Mouse (Mus musculus) monocyte, adult 5-6 weeks (primary cell): ENCODE measurements around the gene Igfbp5. TPM values are rescaled to one million over a fixed set of nuclear protein-coding genes. Genes with fewer than 3 reads are reported as not detected.

ENCODE experiments used
- ATAC-seq: fragments of 153-309, 156-312 bp; replicated peaks from 2 replicates; pipeline ENCODE4 v1.8.0; 2017; ENCODE audit warnings: mild to moderate bottlenecking; ENCODE audit not compliant: low TSS enrichment, insufficient number of reproducible peaks, severe bottlenecking, poor library complexity, low FRiP score
- total RNA-seq: library from RNA; stranded (forward); fragments of 200-1000, 200-491, 200-594 nt; gene quantifications from 3 replicates; pipeline ENCODE4 v1.2.3, GENCODE M21; 2017

Gene Igfbp5
- 0.19 to 0.64 TPM in 2 of 3 replicates, not detected in the other for total RNA-seq

GRCm38 (mm10) chr1:72874287-72875211 is at the start of gene Igfbp5:
Gene Igfbp5 (minus strand): TSS chr1:72874884.
- ATAC-seq: no peak

GRCm38 (mm10) chr1:72914815-72915214 is 40.1 kb upstream of the Igfbp5 start:
- ATAC-seq: no peak

- ATAC-seq: no peak
Measured at GRCm38 (mm10) chr1:72913073-72913472, 38.4 kb upstream of the Igfbp5 start.

- ATAC-seq: no peak
Measured at GRCm38 (mm10) chr1:72895821-72896220, 21.1 kb upstream of the Igfbp5 start.

- ATAC-seq: no peak
Measured at GRCm38 (mm10) chr1:72887910-72888309, 13.2 kb upstream of the Igfbp5 start.

DNA sequence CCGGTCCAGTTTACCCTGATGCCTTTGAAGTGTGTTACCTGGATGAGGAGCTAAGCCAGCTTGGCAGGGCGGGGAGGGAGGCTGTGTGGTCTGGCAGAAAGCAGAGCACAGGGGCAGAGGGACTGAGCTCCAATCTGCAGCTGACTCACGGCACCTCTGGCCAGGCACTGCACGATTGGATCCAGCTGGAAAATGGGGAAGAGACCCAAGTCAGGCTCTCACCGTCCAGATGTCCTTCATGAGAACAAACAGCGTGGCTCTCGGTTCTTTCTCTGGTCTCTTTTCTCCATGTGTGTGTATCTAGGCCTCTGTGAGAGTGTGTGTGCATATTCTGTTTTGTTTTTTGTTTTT is 11.1 kb upstream of the Igfbp5 start:
- ATAC-seq: no peak

- no peak for ATAC-seq
Measured at GRCm38 (mm10) chr1:72885111-72885818, 10.6 kb upstream of the Igfbp5 start.

GRCm38 (mm10) chr1:72879319-72879634 is 4.6 kb upstream of the Igfbp5 start:
- ATAC-seq: no peak

- no peak for ATAC-seq
Measured at GRCm38 (mm10) chr1:72878473-72879318, 4.0 kb upstream of the Igfbp5 start.

- ATAC-seq: no peak
Measured at GRCm38 (mm10) chr1:72877892-72878291, 3.2 kb upstream of the Igfbp5 start.

DNA sequence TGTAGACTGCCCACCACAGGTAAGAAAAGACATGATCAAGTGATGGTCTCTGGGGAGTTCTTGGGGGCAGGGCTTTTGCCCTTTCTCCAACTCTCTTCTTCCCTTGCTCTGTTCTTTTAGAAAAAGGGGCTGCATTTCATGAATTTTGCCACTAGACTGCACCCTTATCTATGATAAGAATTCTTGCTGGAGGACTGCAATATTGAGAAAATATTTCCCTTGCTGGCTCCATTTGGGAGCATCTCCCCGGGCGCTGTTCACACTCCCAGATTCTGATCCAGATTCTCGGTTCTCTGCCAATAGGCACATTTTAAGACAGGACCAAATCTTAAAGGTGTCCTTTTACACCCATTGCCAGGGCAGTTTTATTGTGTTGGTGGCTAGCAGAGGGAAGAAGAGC is 1.4 kb upstream of the Igfbp5 start:
- ATAC-seq: no peak

- no peak for ATAC-seq
Measured at GRCm38 (mm10) chr1:72875708-72876107, 1.0 kb upstream of the Igfbp5 start.

DNA sequence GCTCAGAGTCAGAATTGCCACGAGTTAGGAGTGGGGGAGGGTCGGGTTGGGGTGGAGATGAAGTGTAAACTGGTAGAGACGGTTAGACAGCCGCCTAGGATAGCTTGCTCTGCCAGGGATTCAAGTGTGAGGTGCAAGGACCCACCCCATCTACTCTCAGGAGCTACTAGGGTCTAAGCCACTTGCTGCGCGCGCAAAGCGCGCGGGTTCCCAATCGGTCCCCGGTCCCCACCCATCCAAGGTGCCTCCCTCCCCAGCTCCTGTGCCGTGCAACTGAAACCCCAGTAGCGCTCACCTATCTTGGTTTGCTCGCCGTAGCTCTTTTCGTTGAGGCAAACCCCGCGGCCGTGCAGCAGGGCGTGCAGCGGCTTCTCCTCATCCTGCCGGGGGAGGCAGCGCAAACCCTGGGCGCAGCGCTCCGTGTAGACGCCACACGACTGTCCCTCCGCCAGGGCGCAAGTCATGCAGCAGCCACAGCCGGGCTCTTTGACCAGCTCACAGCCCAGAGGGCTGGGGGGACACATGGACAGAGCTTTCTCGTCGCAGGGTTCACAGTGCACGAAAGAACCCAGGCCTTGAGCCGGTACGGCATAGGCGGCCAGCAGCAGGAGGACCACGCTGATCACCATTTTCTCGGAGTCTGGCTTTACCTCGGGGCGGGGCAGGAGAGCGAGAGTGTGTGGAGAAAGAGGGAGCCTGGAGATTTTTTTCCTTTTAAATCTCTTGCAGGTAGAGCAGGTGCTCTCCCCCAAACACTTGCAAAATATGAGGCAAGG is 985 bp downstream of the Igfbp5 start:
- ATAC-seq: no peak

- no peak for ATAC-seq
Measured at GRCm38 (mm10) chr1:72873078-72873477, 1.6 kb downstream of the Igfbp5 start.

- ATAC-seq: no peak
Measured at GRCm38 (mm10) chr1:72872521-72872920, 2.2 kb downstream of the Igfbp5 start.

DNA sequence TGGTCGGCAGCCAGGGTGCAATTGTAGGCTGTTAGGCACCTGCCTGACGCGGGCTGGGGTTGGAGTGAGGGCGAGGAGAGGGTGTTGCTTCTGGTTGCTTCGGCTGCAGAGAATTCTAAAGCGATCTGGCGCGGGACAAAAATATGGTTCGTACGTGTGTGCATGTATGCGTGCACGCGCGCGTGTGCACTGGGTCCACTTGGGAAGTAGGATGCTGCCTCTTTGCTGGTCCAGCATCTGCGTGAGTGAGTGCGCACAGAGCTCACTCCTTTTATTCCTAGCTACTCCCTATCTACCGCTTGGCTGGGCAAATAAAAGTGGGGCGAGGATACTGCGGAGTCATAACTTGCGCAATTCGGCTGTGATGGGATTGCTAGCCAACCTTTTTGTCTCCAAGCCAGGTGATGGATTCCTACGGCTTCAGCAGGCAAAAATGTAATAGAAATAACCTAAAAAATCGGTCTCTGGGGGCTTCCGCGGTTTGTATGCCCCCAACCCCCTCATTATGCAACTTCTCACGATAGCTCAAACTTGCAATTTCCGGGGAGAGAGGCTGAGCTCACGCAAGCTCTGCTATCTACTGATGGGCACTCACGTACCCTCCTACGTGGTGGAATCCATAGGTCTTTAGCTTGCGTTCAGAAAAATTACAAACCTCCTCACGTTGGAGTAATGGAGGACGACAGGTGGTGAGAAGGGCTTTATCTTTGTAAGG is 2.8 kb downstream of the Igfbp5 start:
- ATAC-seq: no peak

DNA sequence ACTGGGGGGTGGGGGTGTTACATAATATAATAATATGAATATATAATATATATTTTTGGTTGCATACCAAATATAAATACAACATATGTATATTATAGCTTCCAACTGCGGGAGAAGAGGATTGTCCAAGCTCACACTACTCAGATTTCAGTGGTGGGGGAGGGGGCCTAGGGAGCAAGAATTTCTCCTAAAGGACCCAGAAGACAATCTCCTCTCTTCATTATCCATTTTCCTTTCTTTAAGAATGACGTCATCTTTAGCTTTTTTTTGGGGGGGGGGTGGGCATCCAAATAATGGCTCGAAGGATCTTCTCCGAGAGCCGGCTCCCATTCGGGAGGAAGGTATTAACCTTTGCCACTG is 3.4 kb downstream of the Igfbp5 start:
- ATAC-seq: no peak
